Mouse (Mus musculus) E14TG2a.4 (cell line): ENCODE data around the gene Ccdc106.
A peak's percentile ranks its signal among the peaks of the same experiment; 100 is the strongest.

Experiments
- H3K27me3 ChIP-seq: 2 replicates; pipeline ENCODE4 v1.6.1; 2014; ENCODE audit warnings: low read length, control low read depth; ENCODE audit not compliant: insufficient read depth
- H3K36me3 ChIP-seq: 2 replicates; pipeline ENCODE4 v1.6.1; 2014; ENCODE audit warnings: low read length, control low read depth; ENCODE audit not compliant: insufficient read depth
- H3K4me1 ChIP-seq: replicated peaks from 2 replicates; pipeline ENCODE4 v1.6.1; 2014; ENCODE audit warnings: low read depth, low read length, control low read depth
- H3K4me3 ChIP-seq: replicated peaks from 2 replicates; pipeline ENCODE4 v1.5.1; 2014; ENCODE audit warnings: mild to moderate bottlenecking, low read length
- H3K9me3 ChIP-seq: 2 replicates; pipeline ENCODE4 v1.6.1; 2014; ENCODE audit warnings: low read length, control low read depth
- CTCF ChIP-seq: conservative IDR thresholded peaks from 2 replicates; pipeline ENCODE4 v1.5.1; 2014; ENCODE audit warnings: low read length
- NANOG ChIP-seq: IDR thresholded peaks from 2 replicates; pipeline ENCODE4 v1.6.1; 2014; ENCODE audit warnings: borderline replicate concordance, low read length, mixed read lengths
- POU5F1 ChIP-seq: IDR thresholded peaks from 2 replicates; pipeline ENCODE4 v1.6.1; 2014; ENCODE audit warnings: low read length, borderline replicate concordance

Ccdc106 gene

DNA sequence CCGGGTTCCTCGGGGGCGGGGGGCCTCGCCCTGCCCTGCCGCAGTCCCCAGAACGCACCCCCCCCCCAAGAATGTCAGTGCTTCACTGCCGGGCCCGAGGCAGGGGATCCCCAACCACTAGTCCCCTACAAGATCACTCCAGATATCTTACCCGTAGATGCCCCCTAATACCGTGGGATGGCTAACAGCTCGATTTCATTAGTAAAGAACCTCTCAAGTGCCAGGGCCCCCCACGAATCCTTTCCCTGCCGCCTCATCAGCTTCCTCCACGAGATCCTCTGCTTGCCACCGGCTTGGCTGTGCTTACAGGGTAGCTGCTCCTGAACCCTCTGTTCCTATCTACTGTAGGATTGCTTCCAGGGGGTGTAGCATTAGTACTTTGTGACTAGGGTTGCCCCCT is 332 bp downstream of the Ccdc106 start:
- H3K36me3 ChIP-seq: peaks cover 48% of the 10 kb centered on the region
- H3K9me3 ChIP-seq: peaks cover 5% of the 10 kb centered on the region
- H3K4me3 ChIP-seq: peak overlapping the region; percentile 95
- no peaks in the 10 kb centered on the region for H3K27me3 ChIP-seq
- TF ChIP-seq POU5F1: no peak
- TF ChIP-seq NANOG: no peak
- no peak for TF ChIP-seq CTCF
- peaks cover 58% of the 10 kb centered on the region for H3K4me1 ChIP-seq

- peaks cover 53% of the 10 kb centered on the region for H3K4me1 ChIP-seq
- peaks cover 53% of the 10 kb centered on the region for H3K36me3 ChIP-seq
- TF ChIP-seq CTCF: no peak
- TF ChIP-seq NANOG: no peak
- no peak for TF ChIP-seq POU5F1
- H3K27me3 ChIP-seq: 0 out of 2 replicates have a peak, but pooled peaks cover 2% of the 10 kb centered on the region
- H3K4me3 ChIP-seq: peak overlapping the region; percentile 95
- peaks cover 5% of the 10 kb centered on the region for H3K9me3 ChIP-seq
Measured at GRCm38 (mm10) chr7:5021197-5021596, 844 bp downstream of the Ccdc106 start.

DNA sequence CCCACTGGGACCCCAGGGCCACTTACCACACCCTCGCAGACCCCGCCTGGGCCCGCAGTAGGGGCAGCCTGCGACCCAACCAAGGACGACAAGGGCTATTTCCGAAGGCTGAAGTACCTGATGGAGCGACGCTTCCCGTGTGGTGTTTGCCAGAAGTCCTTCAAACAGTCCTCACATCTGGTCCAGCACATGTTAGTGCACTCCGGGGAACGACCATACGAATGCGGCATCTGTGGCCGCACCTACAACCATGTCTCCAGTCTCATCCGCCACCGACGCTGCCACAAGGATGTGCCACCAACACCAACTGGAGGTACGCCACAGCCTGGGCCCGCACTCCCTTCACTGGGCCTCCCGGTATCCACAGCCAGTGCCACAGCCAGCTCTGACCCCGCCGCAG is 9.2 kb downstream of the Ccdc106 start:
- H3K4me3 ChIP-seq: peak overlapping the region; percentile 79
- TF ChIP-seq POU5F1: no peak
- TF ChIP-seq NANOG: no peak
- TF ChIP-seq CTCF: no peak
- H3K27me3 ChIP-seq: peaks cover 71% of the 10 kb centered on the region
- H3K36me3 ChIP-seq: peaks cover 64% of the 10 kb centered on the region
- peaks cover 37% of the 10 kb centered on the region for H3K4me1 ChIP-seq
- no peaks in the 10 kb centered on the region for H3K9me3 ChIP-seq

GRCm38 (mm10) chr7:5029946-5030345 is 9.6 kb downstream of the Ccdc106 start:
- TF ChIP-seq NANOG: no peak
- no peak; the same call in 1 of the 2 replicates for TF ChIP-seq CTCF
- no peak for TF ChIP-seq POU5F1

DNA sequence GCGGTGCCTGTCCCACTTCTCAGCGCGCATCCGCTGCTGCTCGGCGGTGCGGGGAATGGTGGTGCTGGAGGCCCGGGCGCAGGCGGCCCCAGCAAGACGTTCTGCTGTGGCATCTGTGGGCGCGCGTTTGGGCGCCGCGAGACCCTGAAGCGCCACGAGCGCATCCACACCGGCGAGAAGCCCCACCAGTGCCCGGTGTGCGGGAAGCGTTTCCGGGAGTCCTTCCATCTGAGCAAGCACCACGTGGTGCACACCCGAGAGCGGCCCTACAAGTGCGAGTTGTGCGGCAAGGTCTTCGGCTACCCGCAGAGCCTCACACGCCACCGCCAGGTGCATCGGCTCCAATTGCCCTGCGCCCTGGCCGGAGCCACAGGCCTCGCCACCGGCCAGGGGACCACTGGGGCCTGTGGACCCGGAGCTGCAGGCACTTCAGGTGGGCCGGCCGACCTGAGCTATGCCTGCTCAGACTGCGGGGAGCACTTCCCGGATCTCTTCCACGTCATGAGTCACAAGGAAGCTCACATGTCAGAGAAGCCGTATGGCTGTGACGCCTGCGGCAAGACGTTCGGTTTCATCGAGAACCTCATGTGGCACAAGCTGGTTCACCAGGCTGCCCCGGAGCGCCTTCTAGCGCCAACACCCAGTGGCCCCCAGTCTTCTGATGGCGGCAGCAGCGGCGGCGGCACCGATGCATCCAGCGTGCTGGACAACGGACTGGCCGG is 10.4 kb downstream of the Ccdc106 start:
- peaks cover 75% of the 10 kb centered on the region for H3K27me3 ChIP-seq
- TF ChIP-seq NANOG: no peak
- TF ChIP-seq CTCF: no peak
- no peak for TF ChIP-seq POU5F1
- H3K4me1 ChIP-seq: peaks cover 36% of the 10 kb centered on the region
- peak overlapping the region; percentile 79 for H3K4me3 ChIP-seq
- no peaks in the 10 kb centered on the region for H3K9me3 ChIP-seq
- H3K36me3 ChIP-seq: peaks cover 53% of the 10 kb centered on the region

More at GRCm38 (mm10) chr7:5029946-5030345, 9.6 kb downstream of the Ccdc106 start:
- Histone ChIP-seq H3K27me3 (peaks cover 75% of the 10 kb centered on the region), H3K36me3 (peaks cover 60% of the 10 kb centered on the region), H3K4me1 (peaks cover 35% of the 10 kb centered on the region), H3K9me3 (no peaks in the 10 kb centered on the region), H3K4me3 (peak overlapping the region; percentile 79)

DNA sequence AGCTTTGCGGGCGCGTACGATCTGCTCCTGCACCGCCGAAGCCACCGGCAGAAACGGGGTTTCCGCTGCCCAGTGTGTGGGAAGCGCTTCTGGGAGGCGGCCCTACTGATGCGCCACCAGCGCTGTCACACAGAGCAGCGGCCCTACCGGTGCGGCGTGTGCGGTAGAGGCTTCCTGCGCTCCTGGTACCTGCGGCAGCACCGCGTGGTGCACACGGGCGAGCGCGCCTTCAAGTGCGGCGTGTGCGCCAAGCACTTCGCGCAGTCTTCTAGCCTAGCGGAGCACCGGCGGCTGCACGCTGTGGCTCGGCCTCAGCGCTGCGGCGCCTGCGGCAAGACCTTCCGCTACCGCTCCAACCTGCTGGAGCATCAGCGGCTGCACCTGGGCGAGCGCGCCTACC is 11.1 kb downstream of the Ccdc106 start:
- no peak for TF ChIP-seq NANOG
- Histone ChIP-seq H3K4me3 (peak overlapping the region; percentile 79), H3K4me1 (peaks cover 41% of the 10 kb centered on the region), H3K27me3 (peaks cover 77% of the 10 kb centered on the region), H3K9me3 (no peaks in the 10 kb centered on the region), H3K36me3 (peaks cover 45% of the 10 kb centered on the region)

GRCm38 (mm10) chr7:5033818-5034217 is 13.5 kb downstream of the Ccdc106 start, which contains the start of gene 4632433K11Rik:
Gene 4632433K11Rik (plus strand): TSS chr7:5034118.
- H3K4me1 ChIP-seq: peaks cover 46% of the 10 kb centered on the region
- no peak for TF ChIP-seq NANOG
- TF ChIP-seq CTCF: no peak
- no peak for TF ChIP-seq POU5F1
- H3K36me3 ChIP-seq: peaks cover 24% of the 10 kb centered on the region
- H3K9me3 ChIP-seq: no peaks in the 10 kb centered on the region
- peaks cover 61% of the 10 kb centered on the region for H3K27me3 ChIP-seq
- no peak within 1 kb of the TSS for H3K4me3 ChIP-seq

GRCm38 (mm10) chr7:5035628-5036027 is 15.3 kb downstream of the Ccdc106 start:
- H3K4me3 ChIP-seq: no peak overlapping the region
- TF ChIP-seq NANOG (no peak), POU5F1 (no peak), CTCF (no peak)
- H3K9me3 ChIP-seq: no peaks in the 10 kb centered on the region
- H3K27me3 ChIP-seq: peaks cover 44% of the 10 kb centered on the region
- H3K36me3 ChIP-seq: peaks cover 16% of the 10 kb centered on the region
- H3K4me1 ChIP-seq: peaks cover 42% of the 10 kb centered on the region
